Mouse (Mus musculus) thymus, adult 2 months (tissue): ENCODE measurements around the gene Rab42.

Experiments
- CTCF ChIP-seq: fragments of 200-500 bp; IDR thresholded peaks from 2 replicates; pipeline ENCODE4 v1.5.1; 2012; ENCODE audit warnings: mild to moderate bottlenecking, control low read depth, low read length, moderate library complexity, borderline replicate concordance; ENCODE audit not compliant: control insufficient read depth, poor library complexity, insufficient read depth; ENCODE audit errors: extremely low read depth
- POLR2A ChIP-seq: fragments of 200-500 bp; IDR thresholded peaks from 2 replicates; pipeline ENCODE4 v1.6.1; 2012; ENCODE audit warnings: mild to moderate bottlenecking, low read length, control low read depth, moderate library complexity; ENCODE audit not compliant: control insufficient read depth, poor library complexity, insufficient read depth; ENCODE audit errors: extremely low read depth

- no peak for TF ChIP-seq POLR2A
- no peak for TF ChIP-seq CTCF
These were observed 34.1 kb downstream of the Rab42 start for GRCm38 (mm10) chr4:132268871-132269739.
